Mouse (Mus musculus) spleen, adult 12 weeks (tissue): Measurements from ENCODE around the gene Lypd6b.

Experiments used
- DNase-seq: peaks from one replicate; pipeline ENCODE4 v3.0.0; 2022; ENCODE audit warnings: low spot score

Gene Lypd6b

DNA sequence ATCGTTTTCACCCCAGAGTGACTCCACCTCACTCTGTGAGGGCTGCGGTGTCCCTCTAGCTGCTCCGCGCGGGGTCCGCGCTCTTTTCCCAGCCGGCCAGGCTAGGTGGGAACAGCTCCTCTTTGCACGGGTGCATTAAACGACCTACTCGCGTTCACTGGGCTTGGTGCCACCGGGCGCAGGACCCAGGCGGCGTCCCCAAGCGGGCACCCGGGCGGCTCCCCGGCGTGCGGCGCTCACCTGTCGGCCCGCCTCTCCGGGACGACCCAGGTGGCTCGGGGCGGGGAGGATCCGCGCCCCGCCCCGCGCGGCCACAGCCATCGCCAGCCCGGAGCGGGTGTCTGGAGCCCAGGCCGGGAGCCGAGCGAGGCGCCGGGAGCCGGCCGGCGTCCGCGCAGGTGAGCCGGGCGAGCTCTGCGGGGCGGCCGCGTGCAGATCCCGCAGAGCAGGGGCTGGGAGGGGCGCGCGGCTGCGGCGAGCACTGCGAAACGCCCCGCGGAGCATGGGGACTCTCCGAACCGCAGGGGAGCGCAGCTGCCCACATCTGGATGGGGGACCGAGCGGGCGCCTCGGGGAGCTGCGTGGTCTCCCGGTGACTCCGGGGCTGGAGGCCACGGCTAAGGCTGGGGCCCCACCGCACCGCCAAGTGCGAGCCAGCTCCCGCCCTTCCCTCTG lies at the start of gene Lypd6b:
Gene Lypd6b, plus strand, starts transcription at position 313 of the 675 bp plus-strand sequence.
- DNase-seq, result no peak

DNA sequence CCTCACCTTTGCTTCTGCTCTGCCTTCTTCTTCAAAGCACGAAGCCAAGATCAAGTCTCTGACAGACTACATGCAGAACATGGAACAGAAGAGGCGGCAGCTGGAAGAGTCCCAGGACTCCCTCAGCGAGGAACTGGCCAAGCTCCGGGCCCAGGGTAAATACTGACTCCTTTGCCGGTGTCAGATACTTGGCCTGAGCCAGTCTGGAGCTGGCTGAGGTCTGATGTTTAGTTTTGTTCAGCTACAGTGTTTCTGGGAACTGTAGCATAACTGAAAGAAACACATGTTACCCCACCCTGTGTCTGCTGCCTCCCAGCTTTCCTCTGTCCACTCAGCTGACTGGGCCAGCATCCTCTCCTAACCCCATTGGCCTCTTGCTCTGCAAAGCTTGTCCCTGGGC lies 48.4 kb upstream of the Lypd6b start:
- DNase-seq, result no peak

DNA sequence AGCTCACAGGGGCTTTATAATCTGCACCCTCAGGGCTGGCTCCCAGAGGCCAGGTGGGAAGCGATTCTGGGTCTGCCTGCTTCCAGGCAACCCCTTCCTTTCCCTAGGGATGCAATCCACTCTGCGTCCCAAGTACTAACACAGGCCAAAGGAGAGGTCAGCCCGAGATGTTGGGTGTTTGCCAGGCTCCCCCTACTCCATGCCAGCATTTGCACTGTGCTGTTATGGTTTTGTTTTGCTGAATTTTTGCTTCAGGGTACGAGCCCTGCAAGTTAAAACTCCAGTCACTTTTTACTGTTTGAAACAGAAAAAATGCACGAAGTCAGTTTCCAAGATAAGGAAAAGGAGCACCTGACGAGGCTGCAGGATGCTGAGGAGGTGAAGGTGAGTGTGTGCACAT lies 46.5 kb upstream of the Lypd6b start:
- no peak for DNase-seq

DNA sequence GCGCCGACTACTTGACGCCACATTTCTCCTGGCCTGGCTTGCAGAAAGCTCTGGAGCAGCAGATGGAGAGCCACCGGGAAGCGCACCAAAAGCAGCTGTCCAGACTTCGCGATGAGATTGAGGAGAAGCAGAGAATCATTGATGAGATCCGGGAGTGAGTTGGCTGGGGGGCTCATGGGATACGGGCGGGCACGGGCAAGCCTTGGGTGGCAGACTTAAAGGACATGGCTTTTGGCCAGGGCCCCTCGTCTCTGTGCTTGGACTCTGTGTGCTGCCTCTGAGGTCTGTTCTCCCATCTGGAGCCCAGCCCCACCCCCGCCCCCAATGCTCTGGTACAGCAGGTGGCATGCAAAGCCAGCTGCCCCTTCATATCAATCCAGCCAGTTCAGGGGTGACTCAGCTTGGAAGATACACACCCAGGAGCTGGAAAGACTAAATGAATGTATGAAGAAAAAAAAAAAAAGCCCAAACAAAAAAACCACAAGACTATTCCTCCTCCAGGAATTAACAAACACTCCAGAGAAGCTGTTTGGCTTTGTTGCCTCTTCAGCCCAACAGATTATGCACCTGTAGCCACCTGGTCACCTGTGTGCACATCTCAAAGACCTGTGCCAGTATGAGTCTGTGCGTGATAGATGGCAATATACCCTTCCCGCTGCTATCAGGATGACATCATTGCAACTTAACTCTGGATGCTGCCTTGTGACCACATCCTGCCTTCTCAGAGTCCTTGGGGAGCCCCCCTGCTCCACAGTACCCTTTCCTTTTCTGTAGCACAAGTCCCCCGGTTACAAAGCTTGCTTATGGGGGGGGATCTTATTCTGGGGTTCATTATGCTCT lies 45.4 kb upstream of the Lypd6b start:
- DNase-seq, result no peak

DNA sequence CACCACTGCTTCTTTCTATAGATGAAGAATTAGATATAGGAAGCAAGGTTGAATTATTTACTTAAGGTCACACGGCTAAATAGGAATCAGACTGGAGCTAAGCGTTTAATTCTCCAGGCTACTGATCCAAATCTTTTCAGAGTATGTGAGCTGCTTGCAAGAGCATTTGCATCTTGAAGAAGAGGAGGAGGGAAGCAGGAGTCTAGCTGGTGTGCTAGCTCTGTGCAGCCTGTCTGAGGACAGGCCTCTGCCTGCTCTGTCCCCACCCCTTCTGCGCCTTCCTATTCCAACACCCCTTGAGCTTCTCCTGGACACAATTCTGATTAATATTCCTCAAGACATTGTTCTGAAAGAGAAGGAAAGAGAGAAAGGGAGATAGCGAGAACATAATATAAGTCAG lies 44.6 kb upstream of the Lypd6b start:
- no peak for DNase-seq

DNA sequence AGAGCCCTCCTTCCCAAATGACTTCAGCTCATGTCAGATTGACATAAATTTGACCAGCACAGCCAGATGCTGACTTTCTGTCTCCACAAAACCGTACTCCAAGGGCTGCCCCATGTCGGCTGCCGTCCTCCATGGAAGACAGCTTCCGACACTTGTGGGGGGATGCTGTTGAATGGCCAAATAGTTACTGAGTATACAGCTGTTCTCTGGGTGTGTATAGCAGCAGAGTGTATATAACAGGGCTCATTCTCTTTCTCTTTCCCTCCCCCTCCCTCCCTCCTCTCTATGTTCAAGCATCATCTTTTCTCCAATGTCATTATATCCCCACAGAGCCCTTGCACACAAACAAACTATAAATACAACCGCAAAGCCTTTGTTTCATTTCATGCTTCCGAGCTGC lies 43.7 kb upstream of the Lypd6b start:
- DNase-seq, result no peak

DNA sequence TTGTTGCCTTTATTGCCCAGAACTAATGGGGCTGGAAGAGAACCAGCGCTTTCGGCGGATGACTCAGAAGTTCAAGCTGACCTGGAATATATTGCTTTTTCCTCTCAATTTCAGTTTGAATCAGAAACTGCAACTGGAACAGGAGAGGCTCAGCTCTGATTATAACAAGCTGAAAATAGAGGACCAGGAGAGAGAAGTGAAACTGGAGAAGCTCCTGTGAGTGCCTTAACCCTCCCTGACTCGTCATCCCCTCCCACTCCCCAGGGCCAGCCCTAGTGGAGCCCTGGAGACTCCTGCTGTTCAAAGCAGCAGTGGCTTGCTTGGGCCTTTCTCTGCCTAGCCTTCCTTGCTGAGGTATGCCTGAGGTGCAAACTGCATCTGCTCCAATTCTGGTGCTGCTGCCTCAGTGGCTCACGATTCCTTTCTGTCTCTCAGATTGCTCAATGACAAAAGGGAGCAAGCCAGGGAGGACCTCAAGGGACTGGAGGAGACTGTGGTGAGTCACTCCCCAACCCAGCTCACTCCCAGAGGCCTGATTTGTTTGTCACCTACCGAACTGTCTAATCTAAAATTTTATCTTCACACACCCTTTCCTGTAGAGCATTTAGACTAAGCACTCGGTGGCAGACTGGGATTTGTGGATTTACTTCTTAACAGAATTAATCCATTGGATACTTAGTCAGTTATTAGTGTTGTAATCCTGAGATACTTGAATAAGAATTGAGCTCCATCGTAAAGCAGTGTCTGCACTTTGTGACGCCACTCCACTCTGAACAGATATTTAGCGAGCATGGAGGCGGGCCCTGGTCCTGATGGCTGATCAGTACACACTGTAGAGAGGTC lies 43.0 kb upstream of the Lypd6b start:
- no peak for DNase-seq

DNA sequence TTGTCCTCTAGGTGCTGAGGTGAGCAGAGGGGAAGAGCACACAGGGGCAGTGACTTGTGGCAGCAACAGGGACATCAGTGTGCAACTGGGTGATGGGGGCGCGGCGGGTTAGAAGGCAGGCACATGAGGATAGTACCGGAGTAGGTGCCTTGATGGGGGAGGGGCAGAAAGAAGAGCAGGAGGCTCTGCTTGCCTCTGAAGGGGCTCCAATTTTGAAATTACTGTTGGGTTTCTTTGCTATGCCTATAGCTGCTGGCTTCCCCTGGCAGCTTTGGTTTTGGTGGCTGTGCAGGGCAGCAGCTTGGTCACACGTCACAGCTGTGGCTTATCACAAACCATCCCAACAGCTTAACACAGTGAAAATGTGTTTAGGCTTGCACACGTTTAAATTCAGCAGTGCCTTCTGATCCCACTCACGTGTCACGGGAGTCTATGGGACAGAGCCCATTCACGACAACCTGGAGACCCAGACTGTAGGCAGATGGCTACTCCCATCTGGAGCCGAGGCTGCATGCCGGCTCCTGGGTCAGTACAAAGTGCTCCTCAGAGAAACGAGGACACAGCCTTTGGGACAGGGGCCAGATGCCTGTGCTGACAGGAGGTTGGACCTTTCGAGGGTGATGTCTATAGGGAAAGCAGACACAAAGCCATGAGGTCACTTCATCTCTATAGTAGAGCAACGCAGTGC lies 42.2 kb upstream of the Lypd6b start:
- DNase-seq, result no peak

DNA sequence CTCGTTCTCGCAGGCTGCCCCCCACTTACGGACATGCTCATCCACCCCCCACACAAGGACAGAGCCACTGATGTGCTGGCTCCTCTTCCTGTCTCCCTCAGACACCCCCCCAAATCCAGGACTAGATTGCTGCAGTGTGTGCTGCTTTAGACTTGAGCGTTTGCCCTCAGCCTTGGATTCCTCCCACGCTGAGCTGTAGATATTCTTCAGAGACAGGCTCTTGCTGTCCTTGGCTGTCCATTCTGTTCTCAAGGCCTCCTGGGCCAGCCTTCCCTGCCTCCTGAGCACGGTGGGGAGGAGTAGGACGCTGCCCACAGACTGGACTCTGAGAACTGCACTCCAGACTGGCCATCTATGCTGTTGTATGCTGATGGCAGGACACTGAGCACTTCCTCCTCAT lies 40.5 kb upstream of the Lypd6b start:
- no peak for DNase-seq

DNA sequence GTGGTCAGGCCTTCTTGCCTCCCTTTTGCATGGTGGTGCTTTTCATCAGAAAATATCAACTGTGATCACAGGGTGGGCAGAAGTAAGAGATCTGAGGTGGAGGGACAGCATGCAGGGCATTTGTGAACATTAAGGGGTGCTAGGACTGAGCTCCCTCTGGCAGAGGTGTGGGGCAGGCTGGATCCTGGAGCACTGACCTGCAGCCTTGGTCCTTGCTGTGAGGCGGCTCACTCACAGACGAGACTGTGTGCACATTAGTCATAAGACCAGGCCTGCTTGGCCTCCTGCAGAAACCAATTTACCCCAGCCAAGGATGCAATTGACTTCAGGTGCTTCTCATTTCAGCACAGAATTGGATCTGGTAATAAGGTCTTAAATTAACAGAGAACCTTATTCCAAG lies 39.8 kb upstream of the Lypd6b start:
- no peak for DNase-seq

DNA sequence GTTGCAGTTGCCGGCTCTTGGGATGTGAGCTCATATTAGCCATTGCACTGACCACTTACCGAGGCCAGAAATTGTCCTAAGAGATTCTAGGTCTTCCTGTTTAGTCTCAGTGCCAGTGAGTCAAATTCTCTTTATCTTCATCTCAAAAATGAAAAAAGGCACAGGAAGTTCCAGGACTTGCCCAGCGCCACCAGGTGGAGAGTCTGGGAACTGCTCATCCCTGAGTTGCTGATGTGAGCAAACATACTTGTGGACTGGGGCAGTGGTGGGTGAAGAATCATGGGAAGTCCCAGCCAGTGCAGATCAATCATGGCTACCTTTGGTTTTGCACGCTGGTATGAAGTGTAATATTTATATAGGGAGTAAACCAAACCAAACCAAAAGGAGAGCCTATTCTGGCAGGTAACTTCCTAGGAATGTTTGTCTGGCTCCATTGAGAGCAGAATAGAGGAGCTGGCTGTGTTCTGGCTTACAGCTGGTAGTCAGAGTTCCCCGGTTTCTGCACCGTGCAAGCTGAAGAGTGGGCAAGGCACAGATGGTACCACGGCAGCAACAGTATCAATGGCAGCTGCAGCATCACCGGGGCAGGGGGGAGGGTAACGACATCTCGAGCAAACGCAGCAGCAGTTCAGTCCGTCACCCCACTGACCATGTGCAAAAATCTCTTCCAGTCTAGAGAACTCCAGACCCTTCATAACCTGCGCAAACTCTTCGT lies 38.7 kb upstream of the Lypd6b start:
- DNase-seq, result no peak

DNA sequence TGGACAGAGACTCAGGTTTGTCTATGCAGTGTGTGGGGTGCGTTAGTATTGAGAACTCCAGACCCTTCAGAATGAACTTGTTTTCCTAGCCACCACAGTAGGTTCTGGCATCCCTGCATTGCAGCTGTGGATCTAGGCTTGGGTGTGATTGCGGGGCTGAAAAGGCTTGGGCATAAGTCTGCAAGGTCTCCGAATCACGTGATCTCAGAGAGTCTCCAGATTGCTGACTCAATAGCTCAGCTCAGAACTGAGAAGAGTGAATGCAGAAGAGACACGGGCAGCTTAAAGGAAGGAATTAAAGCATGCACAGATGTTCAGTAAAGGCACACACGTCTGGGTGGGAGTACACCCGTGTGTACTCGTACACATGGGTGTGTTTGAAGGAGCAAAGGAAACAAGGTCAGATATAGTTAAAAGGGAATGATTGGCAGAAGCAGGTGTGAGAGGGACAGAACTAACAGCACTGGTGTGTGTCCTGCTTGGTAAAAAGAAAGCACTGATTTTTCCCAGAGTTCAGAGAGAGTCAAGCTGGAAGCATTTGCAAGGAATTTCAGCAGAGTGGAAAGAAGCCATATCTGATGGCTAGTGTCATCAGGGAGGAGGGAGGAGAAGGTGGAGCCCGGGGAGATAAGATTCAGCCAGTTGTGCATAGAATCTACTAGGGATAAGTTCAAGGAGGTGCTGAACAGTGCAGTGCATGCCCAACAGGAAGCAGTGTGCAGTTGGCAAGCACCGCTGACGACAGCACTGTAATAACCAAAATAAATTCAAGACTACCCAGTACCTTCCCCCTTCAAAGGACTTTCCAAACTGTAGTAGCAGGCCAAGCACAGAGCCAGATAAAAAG lies 37.5 kb upstream of the Lypd6b start:
- DNase-seq, result no peak

DNA sequence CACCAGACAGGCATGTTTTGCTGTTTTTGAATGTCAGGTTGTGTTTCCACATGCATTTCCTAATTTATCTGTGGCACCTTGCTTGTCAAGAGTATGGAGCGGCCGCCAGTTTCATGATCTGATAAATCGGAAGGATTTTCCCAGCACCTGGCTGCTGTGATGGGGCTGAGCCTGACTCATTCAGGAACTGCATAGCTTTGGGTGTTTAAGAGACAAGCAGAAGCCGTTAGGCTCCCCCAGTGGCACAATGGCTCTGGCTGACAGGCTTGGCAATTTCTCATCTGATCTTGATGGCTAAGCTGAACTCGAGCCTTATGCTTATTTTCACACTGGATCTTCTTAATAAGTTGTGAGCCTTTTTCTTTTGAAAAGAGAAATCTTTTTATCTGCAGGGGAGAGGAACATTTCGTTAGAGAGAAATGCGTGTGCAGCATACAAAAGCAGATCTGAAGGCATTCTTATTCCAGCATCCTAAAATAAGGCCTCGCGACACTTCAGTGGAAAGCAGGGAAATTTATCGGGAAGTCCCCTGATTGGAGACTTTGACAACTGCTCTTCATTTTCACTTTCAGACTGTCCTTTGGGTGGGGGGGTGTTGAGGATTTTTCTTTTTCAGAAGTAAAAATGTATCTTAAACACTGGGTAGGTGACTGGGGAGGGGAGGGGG lies 35.8 kb upstream of the Lypd6b start:
- DNase-seq, result no peak

DNA sequence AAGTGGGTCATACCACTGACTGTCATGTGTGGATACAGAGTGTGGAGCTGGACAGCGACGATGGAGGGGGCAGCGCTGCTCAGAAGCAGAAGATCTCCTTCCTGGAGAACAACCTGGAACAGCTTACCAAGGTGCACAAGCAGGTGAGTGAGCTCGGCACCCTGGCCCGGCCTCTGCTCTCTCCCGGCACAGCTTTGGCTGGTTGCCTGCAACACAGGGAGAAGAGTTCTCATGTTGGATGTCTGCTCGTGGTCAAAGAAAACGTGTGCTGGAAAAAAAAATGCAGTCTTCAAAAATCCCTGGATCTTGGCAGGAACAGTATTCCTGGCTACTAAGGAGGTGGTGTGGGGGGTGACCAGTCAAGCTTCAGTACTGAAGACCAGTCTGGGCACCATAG lies 35.3 kb upstream of the Lypd6b start:
- DNase-seq, result no peak

DNA sequence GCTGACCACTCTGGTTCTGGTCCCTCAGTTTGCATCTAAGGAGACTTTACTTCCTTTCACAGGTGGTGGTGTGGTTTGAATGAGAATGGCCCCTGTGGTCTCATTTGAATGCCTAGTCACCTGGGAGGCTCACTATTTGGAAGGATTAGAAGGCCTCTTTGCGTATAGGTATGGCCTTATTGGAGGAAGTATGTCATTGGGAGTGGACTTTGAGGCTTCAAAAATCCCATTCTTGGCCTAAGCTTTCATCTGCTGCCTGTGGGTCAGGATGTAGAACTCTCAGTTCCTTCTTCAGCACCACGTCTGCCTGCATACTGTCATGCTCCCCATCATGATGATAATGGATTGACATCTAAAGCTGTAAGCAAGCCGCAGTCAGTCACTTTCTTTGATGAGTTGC lies 34.4 kb upstream of the Lypd6b start:
- DNase-seq, result no peak

DNA sequence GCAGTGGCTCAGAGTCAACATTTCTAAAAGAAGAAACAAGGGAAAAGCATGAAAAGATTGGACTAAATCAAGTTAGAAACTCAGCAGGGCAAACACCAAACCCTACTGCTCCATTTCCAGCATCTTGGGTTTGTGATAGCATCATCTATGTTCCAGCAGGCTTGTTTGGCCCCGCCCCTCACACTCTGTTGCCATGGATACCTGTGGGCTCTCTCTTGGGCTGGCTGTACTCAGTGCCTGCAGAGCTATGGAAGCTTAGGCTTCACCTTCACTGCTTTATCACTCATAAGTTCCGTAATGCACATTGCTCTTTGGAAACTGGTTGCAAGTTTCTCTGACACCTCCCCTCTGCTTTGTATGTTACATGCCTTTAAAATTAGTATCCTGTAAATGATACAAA lies 32.4 kb upstream of the Lypd6b start:
- no peak for DNase-seq

DNA sequence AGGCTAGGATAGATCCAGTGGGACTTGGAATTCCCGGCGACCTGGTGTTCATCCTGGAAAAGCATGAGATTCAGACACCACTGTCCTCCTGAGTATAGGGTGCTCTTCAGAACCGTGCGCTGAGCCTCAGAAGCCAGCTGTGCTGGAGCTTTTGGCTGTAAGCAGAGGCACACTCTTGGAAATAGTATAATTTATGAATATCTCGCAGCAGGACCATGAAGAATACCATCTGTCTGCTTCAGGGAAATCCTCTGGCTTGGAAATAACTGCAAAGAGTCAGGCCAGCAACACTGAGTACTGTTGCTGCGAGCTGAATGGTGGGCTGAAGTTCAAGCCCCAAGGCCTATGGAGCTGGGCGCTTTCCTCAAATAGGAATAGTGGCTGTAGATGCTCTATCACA lies 29.9 kb upstream of the Lypd6b start:
- DNase-seq, result no peak

DNA sequence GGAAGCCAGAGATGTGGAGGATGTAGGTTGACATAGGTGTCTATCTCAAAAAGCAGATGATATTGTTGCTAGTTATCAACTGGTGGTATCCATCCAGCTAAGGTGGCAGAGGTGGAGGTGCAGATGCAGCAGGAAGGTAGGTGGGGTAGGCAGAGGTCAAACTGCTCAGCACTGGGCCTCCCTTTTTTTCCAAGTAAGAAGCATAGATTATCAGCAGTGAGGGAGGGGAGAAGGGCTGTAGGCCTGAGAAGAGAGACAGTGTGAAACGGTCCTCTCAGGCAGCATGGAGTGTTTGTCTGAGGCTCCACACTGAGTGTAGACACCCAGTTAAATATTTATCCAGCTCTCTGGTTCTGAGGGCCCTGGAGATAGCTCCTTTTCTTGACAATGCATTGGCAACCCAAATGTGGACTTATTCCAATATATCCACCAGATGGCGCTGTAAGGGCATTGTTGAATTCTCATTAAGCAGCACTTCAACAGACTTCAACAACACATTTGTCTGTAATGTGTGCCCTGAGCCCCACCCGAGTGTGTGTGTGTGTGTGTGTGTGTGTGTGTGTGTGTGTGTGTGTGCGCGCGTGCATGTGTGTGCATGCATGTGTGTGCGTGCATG lies 23.0 kb upstream of the Lypd6b start:
- no peak for DNase-seq

DNA sequence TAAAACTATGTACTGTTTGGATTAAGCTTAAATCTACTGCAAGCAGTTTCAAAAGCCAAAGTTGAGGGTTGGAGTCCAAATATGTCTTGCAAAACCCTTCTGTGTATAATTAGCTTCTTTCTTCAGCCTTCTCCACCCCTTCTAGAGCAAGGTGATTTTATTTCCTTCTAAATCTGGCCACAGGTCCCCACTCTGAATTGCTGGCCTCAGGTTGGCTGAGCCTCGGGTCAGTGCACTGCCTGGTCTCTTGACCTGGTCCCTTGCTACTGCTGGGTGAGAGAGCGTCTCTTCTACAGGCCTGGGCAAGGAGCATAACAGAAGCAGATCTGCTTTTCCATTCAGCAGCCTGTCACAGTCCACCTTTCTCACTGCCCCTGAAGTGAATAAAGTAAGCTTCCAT lies 18.6 kb upstream of the Lypd6b start:
- DNase-seq, result no peak

DNA sequence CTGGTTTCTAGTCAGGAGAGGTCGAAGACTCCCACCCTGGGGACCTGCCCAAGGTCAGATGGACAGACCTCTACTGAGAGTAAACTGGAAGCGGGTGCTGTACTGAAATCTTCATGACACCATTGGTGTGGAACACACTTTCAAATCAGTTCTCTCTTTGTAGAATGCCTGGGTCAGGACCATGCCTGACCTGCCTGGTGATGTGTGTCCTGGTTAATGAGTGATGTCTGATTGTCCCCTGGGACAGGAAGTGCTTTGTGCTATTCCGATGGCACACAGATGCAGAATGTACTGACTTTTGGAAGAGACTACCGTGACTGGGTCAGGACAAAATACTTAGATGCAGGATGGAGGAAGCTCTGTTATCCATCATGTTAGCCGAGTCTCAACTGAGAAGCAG lies 17.0 kb upstream of the Lypd6b start:
- DNase-seq, result no peak
